Mouse (Mus musculus): ENCODE data around the gene Stil. TPM values are rescaled to one million over a fixed set of nuclear protein-coding genes. Genes with fewer than 3 reads are reported as not detected.
A peak's percentile ranks its signal among the peaks of the same experiment; 100 is the strongest.

The Stil gene
- total and polyA plus RNA-seq, 3 experiments, result 8.1 to 11.8 (median 9.0) TPM

GRCm38 (mm10) chr4:115085522-115086095 lies 85.7 kb downstream of the Stil start (continued):
- TF ChIP-seq SMC3 (IDR thresholded peaks at IDR 0.05; ENCODE audit: low read depth, low read length), result peak; percentile 73

GRCm38 (mm10) chr4:115086257-115086656 lies 86.3 kb downstream of the Stil start:
- peaks cover 88% of the 10 kb centered on the region for H3K27me3 ChIP-seq (replicated peaks)
- no peak overlapping the region for H3K27ac ChIP-seq (ENCODE audit: insufficient read depth, low read depth)
- DNase-seq (ENCODE audit: extremely low read depth), result no peak
- H3K36me3 ChIP-seq (replicated peaks in 1 of 2; ENCODE audit: control insufficient read depth in 1 of 2, insufficient read depth in 1 of 2, low read length in 1 of 2), result no peaks in the 10 kb centered on the region
- in situ Hi-C loops (cut with MboI; ENCODE audit: low pct_ligation_motif_present, low pct_unique_long_range_greater_than_20kb, low sequenced_read_pairs), result loop anchor here (25.0 kb wide), 1 partner anchor 424 kb away; no protein-coding TSS in a partner anchor
- peaks cover 0 to 3% of the 10 kb centered on the region in 2 experiments; a peak in 1 of 4 replicates for H3K4me1 ChIP-seq (ENCODE audit: control insufficient read depth in 1 of 2, insufficient read depth in 2 of 2)
- H3K9ac ChIP-seq (ENCODE audit: insufficient read depth, low read depth), result no peak overlapping the region
- no peak overlapping the region for H3K4me3 ChIP-seq (replicated peaks in 1 of 3; ENCODE audit: low read depth in 2 of 3, low read length in 2 of 3, poor library complexity in 1 of 3)
- TF ChIP-seq UBTF (IDR thresholded peaks at IDR 0.05; ENCODE audit: low read depth, low read length) (no peak), MAFK (IDR thresholded peaks at IDR 0.05; ENCODE audit: insufficient replicate concordance, low read length) (no peak), ZKSCAN1 (IDR thresholded peaks at IDR 0.05; ENCODE audit: borderline replicate concordance, low read depth, low read length) (no peak)
- no peak overlapping the region for H3K4me2 ChIP-seq (ENCODE audit: insufficient read depth, low read depth, poor library complexity, severe bottlenecking)
- no peaks in the 10 kb centered on the region for H3K9me3 ChIP-seq (replicated peaks; ENCODE audit: low read length)
- H3K79me2 ChIP-seq (replicated peaks; ENCODE audit: control insufficient read depth, extremely low read depth, insufficient read depth, poor library complexity, severe bottlenecking), result no peaks in the 10 kb centered on the region
- dilution Hi-C loops (cut with MboI; ENCODE audit: extremely low pct_ligation_motif_present, extremely low pct_unique_long_range_greater_than_20kb, low sequenced_read_pairs), result no loop called here

- in situ Hi-C loops (cut with MboI; ENCODE audit: low pct_ligation_motif_present, low pct_unique_long_range_greater_than_20kb, low sequenced_read_pairs) (loop anchor here (25.0 kb wide), 1 partner anchor 425 kb away; no protein-coding TSS in a partner anchor), dilution Hi-C loops (cut with MboI; ENCODE audit: extremely low pct_ligation_motif_present, extremely low pct_unique_long_range_greater_than_20kb, low sequenced_read_pairs) (no loop called here)
- Histone ChIP-seq H3K36me3 (replicated peaks in 1 of 2; ENCODE audit: control insufficient read depth in 1 of 2, insufficient read depth in 1 of 2, low read length in 1 of 2) (no peaks in the 10 kb centered on the region), H3K27me3 (replicated peaks) (peaks cover 89% of the 10 kb centered on the region), H3K4me3 (replicated peaks in 1 of 3; ENCODE audit: low read depth in 2 of 3, low read length in 2 of 3, poor library complexity in 1 of 3) (no peak overlapping the region), H3K4me1 (ENCODE audit: control insufficient read depth in 1 of 2, insufficient read depth in 2 of 2) (peaks cover 0 to 3% of the 10 kb centered on the region in 2 experiments; a peak in 1 of 4 replicates), H3K79me2 (replicated peaks; ENCODE audit: control insufficient read depth, extremely low read depth, insufficient read depth, poor library complexity, severe bottlenecking) (no peaks in the 10 kb centered on the region), H3K27ac (ENCODE audit: insufficient read depth, low read depth) (no peak overlapping the region), H3K4me2 (ENCODE audit: insufficient read depth, low read depth, poor library complexity, severe bottlenecking) (no peak overlapping the region), H3K9ac (ENCODE audit: insufficient read depth, low read depth) (no peak overlapping the region), H3K9me3 (replicated peaks; ENCODE audit: low read length) (no peaks in the 10 kb centered on the region)
- no peak for DNase-seq (ENCODE audit: extremely low read depth)
- TF ChIP-seq JUND (conservative IDR thresholded peaks at IDR 0.05; ENCODE audit: low read depth, low read length) (no peak), ZKSCAN1 (IDR thresholded peaks at IDR 0.05; ENCODE audit: borderline replicate concordance, low read depth, low read length) (no peak), POLR2AphosphoS2 (IDR thresholded peaks at IDR 0.05; ENCODE audit: low read depth, low read length) (no peak), BHLHE40 (IDR thresholded peaks at IDR 0.05; ENCODE audit: low read depth, low read length) (no peak), ZC3H11A (IDR thresholded peaks at IDR 0.05; ENCODE audit: low read depth, low read length) (no peak), USF2 (conservative IDR thresholded peaks at IDR 0.05; ENCODE audit: low read depth, low read length) (no peak), NRF1 (IDR thresholded peaks at IDR 0.05; ENCODE audit: low read depth, low read length) (no peak), IRF4 (IDR thresholded peaks at IDR 0.05; ENCODE audit: low read depth, low read length) (no peak), ZNF384 (IDR thresholded peaks at IDR 0.05; ENCODE audit: low read depth, low read length) (no peak), E2F4 (IDR thresholded peaks at IDR 0.05; ENCODE audit: insufficient replicate concordance, low read depth, low read length) (no peak), MXI1 (IDR thresholded peaks at IDR 0.05; ENCODE audit: low read depth, low read length) (no peak), CHD2 (IDR thresholded peaks at IDR 0.05; ENCODE audit: low read length) (no peak), TCF12 (IDR thresholded peaks at IDR 0.05; ENCODE audit: low read depth, low read length) (no peak), RAD21 (IDR thresholded peaks at IDR 0.05; ENCODE audit: low read depth, low read length) (no peak), ZMIZ1 (IDR thresholded peaks at IDR 0.05; ENCODE audit: low read depth, low read length) (no peak)
These were observed 86.9 kb downstream of the Stil start for GRCm38 (mm10) chr4:115086763-115087415.
